Mouse (Mus musculus) cerebellum, adult 8-10 months (tissue): ENCODE results near the gene Irf8.
"Not testable (repeated sequence)": the region's sequence is repeated elsewhere in the genome, so short reads cannot be mapped to it uniquely, and the experiment has no call there.

ENCODE experiments used
- DNase-seq: peaks from one replicate; pipeline ENCODE4 v3.0.0; 2022

Irf8 gene

DNA sequence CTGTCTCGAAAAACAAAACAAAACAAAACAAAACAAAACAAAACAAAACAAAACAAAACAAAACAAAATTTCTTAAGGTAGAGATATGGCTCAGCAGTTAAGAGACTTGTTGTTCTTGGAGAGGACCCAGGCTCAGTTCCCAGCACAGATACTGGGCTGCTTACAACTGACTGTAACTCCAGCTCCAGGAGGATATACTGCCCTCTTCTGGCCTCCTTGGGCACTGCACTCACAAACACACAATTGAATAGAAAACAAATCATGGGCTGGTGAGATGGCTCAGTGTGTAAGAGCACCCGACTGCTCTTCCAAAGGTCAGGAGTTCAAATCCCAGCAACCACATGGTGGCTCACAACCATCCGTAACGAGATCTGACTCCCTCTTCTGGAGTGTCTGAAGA lies 12.1 kb upstream of the Irf8 start:
- not testable (repeated sequence) for DNase-seq

DNA sequence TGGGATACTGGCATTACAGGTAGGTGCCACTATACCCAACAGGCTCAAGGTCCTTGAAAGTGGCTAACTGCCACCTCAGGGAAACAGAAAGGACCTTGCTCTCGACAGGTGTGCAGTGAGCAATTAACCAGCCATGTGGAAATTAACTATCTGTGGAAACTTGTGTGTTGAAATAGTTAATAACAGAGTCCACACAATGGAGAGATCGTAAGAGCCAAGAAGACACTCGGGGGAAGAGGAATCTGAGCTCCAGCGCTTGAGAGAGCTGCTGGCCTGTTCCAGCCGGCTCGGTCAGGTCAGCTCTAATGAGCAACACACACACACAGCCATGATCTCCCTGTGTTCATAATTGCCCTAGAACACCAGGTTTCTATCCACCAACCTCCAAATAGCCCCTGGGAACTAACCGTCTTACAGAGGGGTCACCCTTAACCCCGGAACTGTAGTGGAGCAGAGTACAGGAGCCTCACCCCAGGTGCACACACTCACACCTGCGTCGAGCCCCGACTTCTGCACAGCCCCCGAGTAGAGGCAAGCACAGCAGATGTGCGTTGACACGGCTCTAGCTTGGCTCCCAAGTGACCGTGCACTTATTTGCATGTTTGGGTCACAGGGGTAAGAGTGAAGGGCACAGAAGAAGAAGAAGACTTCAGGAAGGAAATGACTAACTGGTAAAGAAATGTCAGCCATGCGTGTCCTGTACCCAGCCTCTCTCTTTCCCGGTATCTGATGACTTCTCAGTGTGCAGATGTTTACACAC lies 11.2 kb upstream of the Irf8 start:
- DNase-seq: no peak

DNA sequence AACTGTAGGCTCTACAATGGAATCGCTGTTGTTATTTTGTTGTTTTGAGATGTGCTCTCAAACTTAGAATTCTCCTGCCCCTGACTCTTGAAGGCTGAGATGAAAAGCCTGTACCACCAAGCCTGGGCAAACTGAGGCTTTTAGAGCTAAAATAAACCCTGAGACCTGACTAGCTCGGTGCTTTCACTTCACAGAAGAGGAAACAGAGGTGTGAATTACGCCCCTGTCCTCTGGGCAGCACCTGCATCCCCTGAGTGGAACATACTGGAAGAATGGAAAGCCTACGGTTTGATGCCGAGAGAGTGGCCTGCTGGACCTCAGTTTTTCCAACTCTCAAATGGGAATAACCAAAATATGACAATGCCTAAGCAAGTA lies 10.6 kb upstream of the Irf8 start:
- no peak for DNase-seq

DNA sequence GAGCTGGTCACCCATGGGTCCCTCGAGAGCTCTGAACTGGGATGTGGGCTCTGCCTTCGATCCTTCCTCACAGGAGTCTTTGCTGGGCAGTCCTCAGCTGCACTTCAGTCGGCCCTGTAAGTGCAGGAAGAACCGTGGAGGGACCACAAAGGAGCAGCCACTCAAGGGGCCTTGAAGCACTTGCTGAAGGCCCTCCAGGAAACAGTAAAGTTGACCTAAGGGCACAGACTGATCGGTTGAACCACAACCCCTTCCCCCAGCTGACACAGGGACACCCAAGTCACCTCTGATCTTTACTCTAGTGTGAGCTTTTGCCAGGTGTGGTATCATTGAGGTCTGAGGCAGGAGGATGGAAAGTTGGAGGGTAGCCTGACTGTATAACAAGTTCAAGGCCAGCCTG lies 10.1 kb upstream of the Irf8 start:
- no peak for DNase-seq

DNA sequence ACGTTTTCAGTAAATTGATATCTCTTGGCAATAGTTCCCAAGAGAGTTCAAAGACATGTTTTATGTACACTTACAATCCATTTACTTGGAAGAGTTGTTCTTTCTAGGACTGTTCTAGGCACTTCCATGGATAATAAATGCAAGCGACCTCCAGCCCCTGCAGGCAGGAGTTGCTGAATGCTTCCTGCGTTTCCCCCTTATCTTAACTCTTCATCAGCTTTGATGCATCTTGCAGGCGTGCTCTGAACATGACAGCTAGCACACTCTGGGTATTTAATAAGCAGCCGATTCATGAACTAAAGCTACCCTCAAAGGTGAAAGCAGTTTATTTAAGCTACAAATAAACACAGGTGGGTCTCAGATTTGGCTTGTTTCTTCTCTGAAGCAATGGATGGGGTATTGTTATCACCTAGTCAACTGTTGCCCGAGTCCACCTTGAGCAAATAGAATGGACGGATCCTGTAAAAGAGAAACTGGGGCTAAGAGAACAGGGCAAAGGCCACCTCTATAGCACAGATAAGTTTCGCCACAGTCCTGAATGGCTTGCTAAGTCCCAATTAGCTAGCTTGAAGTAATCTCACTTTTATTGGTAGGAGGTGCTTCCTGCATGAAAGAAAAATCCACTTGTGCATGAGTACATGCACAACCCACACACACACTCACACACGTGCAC lies 7.5 kb upstream of the Irf8 start:
- no peak for DNase-seq

DNA sequence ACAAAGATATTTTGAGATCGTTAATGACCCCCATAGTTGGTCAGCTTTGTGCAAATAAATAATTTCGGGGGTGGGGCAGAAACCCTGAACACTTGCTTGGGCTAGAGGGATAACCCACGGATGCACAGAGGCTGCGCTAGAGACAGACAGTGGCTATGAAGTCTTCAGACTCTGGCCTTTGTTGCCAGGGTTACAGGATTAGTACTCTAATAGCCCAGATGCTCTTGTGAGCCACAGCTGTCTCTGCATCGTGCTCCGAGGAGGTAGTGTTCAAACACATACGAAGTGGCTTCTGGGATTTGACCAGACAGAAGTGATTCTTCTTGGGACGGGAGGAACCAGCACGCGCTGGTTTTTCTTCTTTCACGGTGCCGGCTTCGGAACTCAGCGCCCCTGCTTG lies 4.6 kb upstream of the Irf8 start:
- no peak for DNase-seq

DNA sequence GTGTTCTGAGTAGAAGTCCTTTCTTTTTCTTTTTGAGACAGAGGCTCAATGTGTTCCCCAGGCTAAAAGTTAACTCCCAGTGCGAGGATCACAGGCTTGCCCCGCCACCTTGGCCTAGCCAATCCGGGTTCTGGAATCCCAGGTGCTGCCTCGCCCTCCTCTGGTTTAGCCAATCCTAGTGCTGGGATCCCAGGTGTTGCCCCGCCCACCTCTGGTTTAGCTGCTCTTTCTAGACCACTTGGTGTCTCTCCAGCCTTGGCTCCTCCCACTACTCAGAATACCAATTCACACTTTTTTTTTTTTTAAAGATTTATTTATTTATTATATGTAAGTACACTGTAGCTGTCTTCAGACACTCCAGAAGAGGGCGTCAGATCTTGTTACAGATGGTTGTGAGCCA lies 4.1 kb upstream of the Irf8 start:
- DNase-seq: no peak

DNA sequence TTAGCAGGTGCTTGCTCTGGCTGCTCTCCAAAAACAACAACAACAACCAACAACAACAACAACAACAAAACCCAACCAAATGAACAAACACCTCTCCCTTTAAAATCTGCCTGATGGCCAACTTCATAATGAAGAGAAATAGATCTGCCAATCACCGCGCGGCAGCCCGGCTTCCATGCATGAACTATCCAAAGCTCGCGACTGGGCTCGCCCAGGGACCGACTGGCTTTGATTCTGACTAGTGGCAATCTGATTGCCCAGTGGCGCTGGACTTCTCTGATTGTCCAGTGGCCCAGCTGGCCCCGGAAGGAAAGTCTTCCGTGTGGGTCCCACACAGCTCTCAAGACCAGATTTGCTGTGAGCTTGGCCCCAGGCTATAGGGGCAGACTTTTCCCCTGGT lies 328 bp downstream of the Irf8 start:
- peak; percentile 3 for DNase-seq

DNA sequence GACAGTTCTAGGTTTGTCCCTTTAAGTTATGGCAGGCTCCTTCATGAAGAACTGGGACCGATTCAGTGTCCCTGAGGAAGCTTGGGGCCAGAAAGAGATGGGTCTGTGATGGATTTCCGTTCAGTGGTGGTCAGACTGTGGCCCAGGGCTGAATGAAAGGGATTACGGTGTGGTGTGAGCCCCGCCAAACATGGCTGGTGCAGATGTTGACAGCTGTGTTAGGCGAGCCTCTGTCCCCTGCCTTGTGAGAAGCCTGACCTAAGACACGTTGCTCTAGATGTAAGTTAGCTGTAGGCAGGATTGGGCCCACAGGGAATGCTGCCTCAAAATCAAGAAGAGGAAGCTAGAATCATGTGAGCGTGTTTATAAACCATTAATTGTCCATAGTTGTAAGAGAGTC lies 1.0 kb downstream of the Irf8 start:
- DNase-seq: no peak

DNA sequence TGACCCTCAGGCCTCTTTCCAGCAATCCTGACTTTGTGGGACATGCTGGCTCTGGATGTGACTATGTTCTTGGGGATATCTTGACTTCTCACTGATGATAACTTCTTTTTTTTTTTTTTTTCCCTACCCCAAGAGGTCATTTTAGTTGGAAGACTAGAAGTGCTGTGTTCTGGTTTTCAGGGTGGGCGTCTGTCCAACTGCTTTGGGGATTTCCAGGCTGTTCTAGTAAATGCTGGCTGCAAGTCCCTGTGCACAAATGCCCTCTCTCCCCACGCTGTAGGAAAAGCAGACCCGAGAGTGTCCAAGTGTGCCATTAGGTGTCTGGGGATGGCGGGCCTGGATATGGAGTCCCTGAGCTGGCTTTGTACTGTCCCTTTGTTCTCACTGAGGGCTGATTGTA lies 2.6 kb downstream of the Irf8 start:
- DNase-seq: no peak

DNA sequence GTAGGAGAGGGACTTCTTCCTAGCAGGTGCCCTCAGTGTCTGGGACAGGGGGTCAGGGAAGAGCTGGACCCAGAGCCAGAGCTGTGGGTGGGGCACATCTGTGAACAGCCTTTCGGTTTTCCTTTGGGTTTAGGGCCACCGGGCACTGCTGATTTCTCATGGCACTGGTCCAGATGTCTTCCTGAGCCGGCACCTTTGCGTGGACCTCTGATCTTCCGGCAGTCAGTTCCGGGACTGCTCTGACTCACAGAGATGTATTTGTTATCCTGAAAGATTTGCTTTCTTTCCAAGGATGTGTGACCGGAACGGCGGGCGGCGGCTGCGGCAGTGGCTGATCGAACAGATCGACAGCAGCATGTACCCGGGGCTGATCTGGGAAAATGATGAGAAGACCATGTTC lies 3.4 kb downstream of the Irf8 start:
- DNase-seq: no peak

DNA sequence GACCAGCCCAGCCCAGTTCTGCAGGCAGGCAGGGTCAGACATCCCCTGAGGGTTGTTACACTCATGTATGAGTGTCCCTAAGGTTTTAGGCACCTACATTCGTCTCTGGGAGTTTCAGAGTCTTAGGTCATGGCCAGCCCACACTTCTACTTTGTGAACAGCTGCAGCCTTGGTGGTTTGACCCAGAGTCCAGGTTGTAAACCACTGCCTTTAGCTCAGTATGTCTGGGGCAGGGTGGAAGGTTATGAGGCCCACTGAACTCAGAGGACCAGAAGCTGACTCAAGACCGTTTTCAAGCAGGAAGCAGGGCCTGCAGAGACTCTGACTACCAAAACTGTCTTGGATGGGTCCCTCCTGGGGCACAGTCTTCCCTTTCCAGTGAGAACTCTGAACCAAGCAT lies 4.4 kb downstream of the Irf8 start:
- DNase-seq: no peak

DNA sequence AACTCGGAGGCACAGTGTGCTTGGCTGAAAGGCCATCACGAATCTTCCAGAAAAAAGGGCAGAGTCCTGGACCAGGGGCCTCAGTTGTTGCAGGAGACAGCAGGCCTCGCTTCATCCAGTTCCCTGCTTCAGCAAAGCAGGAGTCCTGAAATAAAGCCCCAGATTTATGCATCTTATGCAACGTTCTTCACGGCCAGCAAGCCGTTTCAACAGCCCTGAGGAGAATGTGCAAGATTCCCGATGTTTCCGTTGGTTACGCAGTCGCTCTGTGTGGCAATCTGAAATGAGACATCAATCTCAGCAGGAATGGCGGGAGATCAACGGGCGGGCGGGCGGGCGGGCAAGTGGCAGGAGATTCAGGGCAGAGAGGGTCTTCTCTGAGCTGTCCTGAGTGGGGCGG lies 4.8 kb downstream of the Irf8 start:
- DNase-seq: no peak

DNA sequence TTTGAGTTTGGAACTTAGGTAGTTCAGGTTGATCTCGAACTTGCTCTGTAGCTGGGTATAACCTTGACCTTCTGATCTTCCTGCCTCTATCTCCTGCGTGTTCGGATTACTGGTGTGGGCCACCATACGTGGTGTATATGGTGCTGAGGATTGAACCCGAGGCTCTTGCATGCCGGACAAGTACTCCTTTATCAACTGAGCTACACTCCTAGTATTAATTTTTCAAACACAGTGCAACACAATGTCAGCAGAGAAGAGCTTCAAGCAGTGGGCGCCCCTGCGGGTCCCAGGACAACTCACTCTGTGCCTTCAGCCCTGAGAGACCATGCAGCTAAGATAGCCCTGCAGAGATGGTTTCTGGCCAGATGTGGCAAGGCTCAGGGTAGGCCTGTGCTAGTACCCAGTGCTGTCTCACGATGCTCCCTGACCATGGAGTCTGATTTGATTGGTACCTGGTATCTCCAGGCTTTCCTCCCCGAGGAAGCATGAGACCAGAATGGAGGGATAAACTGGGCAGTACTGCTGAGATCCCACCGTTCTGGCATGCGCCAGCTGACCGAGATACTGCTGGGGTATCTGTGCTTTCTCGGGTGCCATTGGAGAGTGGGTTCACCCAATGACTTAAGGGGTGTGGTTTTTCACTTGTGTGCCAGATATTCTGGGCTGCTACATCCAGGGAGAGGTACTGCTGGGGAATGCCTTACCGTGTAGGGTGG lies 5.8 kb downstream of the Irf8 start:
- no peak for DNase-seq

DNA sequence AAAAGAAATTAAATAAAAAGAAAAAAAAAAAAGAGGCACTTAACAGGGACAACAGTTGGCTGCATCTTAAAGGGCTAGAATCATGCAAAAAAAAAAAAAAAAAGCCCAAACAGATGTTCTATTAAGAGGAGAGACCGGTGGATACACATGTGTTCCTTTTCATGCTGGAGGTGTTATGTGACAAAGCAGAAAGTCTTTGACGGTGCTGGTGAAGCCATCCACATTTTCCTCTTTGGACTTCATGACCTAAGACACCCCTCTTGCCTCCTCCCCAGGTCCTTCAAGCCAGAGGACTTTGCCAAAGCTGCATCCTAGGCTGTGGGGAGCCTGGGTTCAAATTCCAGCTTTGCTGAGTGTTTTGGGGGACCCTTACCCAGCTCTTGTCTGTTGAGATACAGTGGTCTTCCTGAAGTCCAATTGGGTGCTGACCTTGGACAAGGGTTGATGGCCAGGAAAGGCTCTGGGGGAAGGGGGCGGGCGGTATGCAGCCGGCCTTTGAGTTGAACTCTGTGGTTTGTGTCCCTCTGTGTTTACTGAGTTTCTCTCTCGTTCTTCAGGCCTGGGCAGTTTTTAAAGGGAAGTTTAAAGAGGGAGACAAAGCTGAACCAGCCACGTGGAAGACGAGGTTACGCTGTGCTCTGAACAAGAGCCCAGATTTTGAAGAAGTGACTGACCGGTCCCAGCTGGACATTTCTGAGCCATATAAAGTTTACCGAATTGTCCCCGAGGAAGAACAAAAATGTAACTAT lies 7.2 kb downstream of the Irf8 start:
- DNase-seq: no peak

DNA sequence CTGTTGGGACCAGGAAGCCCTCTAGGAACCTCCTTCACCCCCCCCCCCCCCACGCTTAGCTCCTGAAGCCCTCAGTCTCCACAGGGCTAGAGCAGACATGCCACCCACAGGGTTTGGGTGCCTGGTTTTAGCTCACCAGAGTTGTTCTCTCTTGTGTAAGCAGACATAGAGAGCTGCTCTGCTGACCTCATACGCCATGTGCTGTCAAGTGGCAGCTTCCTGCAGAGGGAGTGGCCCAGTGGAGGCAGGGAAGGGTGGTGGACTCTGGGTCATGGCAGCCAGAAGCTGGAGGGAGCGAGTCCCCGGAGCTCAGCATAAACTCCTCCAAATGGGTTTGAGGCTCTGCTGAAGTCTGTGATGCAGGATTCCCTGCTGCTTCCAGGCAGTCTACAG lies 7.7 kb downstream of the Irf8 start:
- DNase-seq: no peak

DNA sequence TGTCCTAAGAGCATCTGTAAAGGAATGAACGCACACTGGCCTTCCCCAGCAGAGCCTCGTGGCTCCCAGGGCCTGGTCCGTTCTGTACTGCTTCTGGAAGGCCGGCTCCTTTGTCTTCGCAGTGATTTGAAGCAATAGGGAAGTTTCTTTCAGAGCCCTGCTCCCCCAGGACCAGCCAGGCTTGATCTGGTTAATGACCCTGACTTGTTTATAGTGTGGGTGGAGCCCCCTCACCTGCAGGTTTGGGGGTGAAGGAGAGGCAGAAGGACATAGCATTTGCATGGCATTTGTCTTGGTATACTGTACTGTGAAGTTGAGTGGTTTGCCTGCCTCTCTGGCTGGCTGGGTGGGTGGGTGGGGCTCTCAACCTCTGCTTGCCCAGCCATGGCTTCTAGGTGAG lies 8.3 kb downstream of the Irf8 start:
- no peak for DNase-seq

DNA sequence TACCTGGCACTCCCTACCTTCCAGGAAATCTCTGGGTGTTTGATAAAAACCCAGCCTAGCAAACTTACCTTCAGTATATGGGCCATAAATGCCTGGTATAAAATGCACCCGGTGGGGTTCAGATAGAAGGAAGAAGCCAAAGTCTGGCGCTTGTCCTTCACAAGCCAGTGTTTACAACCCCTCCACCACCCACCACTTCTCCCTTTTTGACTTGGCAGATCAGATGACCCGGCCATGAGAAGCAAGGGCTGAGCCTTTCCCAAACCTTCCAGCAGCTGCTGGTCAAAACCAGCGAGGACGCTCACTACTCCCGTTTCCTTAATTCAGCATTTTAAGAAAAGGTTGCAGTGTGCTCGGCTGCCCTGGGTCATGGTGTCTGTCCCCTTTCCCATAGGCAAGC lies 9.1 kb downstream of the Irf8 start:
- no peak for DNase-seq

DNA sequence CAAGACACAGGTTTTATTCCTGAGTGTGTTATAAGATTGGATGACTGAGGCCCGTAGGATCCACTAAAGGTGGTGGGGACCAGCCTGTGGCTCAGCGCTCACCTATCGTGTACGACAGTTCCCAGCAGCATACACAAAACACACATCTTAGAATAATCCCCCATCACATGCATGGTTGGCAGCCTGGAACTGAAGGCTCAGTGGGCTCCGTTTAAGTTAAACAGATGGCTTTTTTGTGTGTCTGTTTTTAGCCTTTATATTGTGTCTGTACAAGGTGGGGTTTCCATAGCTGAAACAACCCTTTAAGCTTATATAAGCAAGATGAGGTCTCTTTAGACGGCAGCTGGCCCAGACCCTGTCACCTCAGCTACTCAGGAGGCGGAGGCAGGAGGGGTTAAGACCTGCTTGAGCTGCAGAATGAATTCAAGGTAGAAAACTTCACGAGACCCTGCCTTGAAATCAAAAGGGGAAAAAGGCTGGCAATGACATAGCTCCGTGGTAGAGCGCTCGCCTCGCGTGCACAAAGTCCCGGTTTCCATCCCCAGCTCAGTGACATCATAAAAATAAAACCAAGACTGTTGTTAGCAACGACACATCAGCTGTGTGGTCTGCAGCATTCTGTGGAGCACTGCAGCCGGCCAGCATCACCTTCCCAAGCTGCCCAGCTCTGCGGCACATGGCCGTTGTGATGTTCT lies 10.0 kb downstream of the Irf8 start:
- no peak for DNase-seq

DNA sequence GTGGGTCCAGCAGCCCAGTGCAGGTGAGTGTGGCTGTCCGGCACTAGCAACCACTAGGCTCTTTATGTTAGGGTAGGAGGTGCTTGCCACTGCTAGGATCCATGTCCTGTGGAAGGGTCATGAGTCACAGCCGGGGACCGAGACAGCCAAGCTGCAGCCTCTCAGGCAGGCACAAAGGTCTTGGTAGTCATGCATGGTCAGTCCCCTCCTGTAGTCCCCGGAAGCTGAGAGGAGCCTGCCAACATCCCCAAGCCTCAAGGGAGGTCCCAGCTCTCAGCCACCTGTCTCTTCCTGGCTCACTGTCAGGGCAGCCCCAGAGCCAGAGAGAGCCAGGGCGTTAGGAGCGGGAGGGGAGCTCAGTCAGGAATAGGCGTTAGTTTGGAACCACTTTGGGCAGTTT lies 11.1 kb downstream of the Irf8 start:
- DNase-seq: no peak

DNA sequence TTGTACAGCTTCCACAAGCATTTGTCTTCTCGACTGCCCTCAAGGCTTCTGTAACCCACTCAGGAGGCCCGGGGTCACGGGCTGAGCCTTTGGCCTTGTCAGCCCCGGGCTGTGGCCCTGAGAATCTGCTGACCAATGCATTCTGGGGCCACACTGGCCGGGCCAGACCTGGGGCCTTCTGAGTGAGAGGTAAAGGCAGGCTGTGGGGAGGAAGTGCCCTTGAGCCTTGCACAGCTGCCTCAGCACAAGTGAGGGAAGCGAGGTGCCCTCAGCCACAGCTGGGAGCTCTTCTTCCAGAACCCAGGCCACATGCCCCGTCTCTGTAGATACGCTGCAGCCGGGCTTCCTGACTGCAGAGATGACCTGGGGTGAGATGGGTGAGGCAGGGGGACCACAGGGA lies 14.5 kb downstream of the Irf8 start:
- no peak for DNase-seq

DNA sequence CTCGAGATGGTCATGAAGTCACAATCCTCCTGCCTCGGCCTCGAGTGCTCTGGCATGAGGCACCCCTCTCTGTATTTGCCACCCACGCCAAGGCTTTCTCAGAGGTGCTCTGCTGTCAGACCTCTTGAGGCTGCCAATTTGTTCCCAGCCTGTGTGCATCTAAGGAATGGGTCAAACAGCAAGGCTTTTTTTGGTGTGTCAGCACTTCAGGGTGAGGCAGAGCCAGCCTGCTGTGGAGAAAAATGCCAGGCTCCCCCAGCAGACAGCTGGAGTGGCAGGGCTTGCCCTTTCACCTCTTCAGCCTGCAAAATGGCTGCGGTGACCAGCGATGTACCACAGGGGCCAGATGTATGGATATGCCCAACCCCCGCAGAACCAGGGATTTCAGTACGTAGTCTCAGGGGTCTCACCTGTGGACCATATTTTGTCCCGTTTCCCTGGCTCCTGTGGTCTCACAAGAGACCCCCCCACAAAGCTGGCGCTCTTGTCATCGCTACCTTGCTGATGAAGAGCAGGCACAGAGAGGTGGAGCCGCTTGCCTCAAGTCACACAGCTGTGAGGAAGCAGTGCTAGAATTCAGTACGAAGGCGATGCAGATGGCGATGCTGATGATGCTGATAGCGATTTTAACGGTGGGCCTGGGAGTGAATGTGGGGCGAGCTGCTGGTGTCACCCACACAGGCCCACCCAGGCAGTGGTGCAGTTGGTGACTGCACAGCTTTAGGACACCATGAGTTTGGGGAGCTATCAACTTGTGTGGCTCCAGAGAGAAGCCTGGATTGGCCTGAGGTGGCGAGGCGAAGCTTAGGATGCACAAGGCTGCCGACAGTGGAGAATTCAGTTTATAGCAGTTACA lies 15.3 kb downstream of the Irf8 start:
- no peak for DNase-seq
